Mouse (Mus musculus): ENCODE measurements at regions not wholly inside any gene's neighbourhood (a gene's known extent, or its start where the extent isn't known, plus 50 kb on each side); places are given as distances from the start of the nearest gene placed in this dataset.
A peak's percentile ranks its signal among the peaks of the same experiment; 100 is the strongest.
"Not testable (repeated sequence)": the region's sequence is repeated elsewhere in the genome, so short reads cannot be mapped to it uniquely, and the experiment has no call there.

DNA sequence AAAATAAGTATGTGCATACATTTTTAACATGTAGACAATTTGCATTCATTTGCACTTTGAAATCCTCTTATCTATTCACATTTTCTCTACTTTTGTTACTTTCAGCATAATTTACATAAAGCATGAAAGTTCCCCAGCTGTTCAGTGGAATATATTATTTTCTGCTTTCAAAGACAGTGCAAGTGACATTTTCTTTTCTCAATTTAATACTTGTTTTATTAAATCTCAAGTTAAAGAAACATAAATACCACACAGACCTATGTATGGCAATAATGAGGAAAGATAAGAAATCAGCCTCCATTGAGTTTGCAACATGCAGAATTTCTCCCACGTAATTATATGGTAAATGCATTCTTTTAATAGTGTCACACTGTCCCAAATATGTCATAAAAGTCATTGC lies 1168.1 kb upstream of the Gje1 start:
- DNase-seq (ENCODE audit: low spot score in 2 of 2), result no peak

DNA sequence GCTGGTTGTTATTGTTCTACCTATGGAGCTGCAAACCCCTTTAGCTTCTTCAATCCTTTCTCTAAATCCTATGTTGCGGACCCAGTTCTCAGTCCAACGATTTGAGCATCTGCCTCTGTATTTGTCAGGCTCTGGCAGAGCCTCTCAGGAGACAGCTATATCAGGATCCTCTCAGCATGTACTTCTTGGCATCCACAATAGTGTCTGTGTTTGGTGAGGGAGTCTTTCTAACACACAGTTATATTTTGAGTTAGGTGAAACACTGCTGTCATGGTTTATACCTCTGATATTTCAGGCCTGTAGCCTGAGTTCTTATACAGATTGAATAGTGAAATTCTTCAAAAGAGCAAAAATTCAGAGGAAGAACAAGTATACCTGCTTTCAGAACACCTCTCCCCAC lies 1150.0 kb upstream of the Gje1 start:
- peak in 1 of 2 experiments; percentile 6 for DNase-seq (ENCODE audit: low spot score in 2 of 2)

GRCm38 (mm10) chr10:15866931-15867330 lies 1148.9 kb upstream of the Gje1 start:
- no peak for DNase-seq (ENCODE audit: low spot score in 2 of 2)

DNA sequence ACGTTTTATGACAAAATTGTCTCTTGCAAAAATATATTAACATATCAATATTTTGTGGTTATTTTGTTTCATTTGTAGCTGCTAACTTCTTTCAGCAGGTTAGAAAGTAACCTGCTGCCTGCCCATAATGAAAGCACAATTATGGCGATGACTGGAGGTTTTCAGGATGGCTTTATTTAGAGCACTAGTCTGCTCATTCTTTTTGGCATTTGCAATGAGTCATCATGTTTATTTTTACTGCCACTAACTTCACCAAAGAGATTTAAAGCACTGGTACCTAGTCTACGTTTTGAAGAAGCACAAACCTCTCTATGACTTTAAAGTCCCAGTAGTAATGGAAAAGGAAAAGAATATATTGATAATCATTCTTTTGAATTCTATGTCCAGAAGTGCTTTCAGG lies 1123.4 kb upstream of the Gje1 start:
- no peak for DNase-seq (ENCODE audit: low spot score in 2 of 2)

- DNase-seq (ENCODE audit: low spot score in 2 of 2), result no peak
These were observed 1114.3 kb upstream of the Gje1 start for GRCm38 (mm10) chr10:15832338-15832737.

DNA sequence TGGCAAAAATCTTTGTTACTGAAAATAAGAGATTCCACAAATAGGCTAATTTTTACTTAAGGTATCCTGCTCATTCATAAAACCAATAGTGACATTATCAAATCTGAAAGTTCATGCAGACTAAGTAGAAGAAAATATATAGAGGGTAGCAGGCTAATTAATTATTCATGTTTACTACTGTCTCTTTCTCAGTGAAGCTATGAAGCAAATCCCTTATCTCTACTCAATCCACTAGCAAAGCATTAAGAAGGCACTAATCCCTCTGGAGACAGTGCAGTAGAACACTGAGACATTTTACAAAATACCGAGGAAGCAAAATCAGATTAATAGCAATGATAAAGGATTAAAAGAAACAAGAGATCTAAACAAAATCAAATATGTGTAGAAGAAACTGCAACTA lies 1107.4 kb upstream of the Gje1 start:
- DNase-seq (ENCODE audit: low spot score in 2 of 2), result no peak

DNA sequence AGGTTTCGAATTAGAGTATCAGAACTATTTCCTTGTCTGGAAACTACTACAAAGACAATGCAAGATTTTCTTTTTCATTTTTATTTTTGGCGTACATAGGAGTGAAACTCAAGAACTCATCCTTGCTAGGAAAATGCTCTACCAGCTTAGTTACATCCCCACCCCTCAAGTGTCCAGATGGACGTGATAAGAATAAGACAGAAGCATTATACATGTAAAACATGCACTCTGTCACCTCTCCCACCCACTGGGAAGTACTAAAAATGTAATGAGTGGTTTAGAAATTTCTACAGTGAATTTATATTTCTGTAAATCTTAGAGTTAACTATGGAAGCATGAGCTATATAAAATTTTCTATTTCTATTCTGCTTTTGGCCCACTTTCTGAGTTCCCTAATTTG lies 1089.3 kb upstream of the Gje1 start:
- DNase-seq (ENCODE audit: low spot score in 2 of 2), result peak in 1 of 2 experiments; percentile 9

GRCm38 (mm10) chr10:15805791-15806190 lies 1087.8 kb upstream of the Gje1 start:
- DNase-seq (ENCODE audit: low spot score in 2 of 2), result no peak

- not testable (repeated sequence) for DNase-seq (ENCODE audit: low spot score in 2 of 2)
These were observed 1075.2 kb upstream of the Gje1 start for GRCm38 (mm10) chr10:15793185-15793584.

DNA sequence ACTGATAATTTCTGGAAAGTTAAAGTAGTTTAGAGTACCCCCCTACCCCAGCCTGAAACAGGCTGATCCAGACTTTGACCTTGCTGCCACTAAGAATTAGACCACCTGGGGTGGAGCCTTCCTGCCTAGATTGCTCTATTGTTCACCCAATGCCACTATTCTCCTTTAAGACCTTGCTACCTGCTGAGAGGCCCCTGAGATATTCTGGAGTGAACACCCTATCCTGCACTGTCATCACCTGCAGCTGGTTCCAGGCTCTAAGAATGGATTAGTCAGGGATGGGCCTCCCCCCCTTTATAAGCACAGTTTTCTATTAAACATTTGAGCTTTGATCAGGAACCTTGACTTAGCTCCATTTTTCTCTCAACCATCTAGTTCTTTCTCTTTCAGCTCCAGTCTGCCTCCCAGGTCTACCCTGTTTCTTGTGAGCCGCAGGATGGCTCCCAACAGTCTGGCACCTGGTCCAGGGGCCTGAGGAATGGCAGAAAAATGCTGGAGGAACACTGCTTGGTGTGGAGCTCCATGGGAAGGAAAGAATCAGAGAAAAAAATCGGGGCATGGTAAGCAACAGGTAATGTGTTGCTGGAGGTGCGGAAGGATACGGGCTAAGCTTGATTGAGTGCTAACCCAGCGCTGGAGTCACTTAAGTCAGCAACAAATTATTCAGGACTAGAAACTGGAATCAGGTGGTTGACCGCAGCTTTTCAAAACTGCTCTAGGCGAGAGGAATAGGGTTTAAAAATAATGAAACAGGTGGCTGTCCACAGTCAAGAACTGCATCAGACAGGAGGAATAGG lies 1073.7 kb upstream of the Gje1 start:
- no peak for DNase-seq (ENCODE audit: low spot score in 2 of 2)

DNA sequence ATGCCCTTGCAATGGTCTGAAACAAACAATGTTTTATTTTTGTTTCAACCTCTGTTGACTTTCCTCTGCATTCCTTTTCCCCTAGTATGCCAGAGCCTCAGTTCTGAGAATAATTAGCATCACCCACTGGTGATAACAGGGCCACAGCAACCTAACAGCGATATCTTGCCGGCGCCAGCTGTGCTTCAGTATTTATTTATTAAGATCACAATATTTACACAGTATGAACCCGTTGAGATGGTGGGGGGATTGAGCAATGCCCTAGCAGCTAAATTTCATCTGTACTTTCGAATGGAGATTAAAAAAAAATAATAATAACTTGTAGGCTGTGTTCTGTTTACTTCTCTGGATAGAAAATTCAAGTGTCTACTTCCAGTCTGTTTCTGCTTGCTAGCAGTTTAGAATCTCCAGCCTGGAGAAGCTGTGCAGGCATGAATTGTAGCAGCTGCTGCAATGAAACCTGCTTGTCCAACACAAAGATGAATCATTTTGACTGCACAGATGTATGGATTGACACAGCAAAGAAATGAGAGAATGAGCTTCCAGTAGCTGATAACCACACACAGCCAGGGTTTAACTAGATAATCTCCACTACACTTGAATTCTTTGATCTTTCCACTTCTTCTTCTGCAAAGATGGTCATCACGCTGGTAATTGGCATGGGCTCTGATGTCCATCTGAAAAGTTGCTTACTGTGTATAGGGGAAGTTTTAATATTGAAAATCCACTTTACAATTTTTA lies 1042.1 kb upstream of the Gje1 start:
- no peak for DNase-seq (ENCODE audit: low spot score in 2 of 2)

DNA sequence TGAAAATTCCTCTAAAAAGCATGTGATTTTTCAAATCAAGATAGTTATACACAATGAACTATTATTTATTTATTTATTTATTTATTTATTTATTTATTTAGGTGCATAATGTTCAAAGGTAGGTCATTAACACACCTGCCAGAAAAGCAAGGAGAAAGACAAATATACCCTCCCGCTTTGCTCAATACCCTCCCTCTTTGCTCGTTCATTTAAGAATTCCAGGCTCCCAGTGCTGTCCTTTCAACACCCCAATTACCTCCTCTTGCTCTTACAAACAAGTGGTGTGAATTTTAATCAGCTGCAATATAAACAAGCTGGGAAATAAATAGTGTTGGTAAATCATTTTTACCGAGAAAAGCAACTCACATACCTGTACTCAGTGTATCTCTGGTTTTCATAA lies 1041.6 kb upstream of the Gje1 start:
- no peak for DNase-seq (ENCODE audit: low spot score in 2 of 2)

DNA sequence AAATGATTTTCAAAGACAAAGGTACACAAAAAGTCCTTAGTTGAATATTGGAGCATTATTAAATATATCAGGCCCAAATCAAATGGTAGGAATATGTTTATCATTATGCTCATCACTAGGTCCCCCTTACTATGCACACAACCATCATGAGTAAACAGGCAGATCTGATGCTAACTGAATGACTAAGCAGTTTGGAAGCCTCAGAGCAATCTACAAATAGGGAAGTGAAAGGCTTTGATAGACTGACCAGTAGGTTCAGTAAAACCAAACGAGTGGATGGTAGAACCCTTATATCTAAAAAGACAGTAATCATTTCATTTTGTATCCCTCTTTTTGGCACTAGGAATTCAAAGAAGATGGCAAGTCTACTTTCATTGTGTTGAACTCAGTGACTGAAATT lies 1039.5 kb upstream of the Gje1 start:
- DNase-seq (ENCODE audit: low spot score in 2 of 2), result no peak

- DNase-seq (ENCODE audit: low spot score in 2 of 2), result no peak
These were observed 1028.9 kb upstream of the Gje1 start for GRCm38 (mm10) chr10:15746866-15747265.

GRCm38 (mm10) chr10:15738630-15739029 lies 1020.6 kb upstream of the Gje1 start:
- no peak for DNase-seq (ENCODE audit: low spot score in 2 of 2)

DNA sequence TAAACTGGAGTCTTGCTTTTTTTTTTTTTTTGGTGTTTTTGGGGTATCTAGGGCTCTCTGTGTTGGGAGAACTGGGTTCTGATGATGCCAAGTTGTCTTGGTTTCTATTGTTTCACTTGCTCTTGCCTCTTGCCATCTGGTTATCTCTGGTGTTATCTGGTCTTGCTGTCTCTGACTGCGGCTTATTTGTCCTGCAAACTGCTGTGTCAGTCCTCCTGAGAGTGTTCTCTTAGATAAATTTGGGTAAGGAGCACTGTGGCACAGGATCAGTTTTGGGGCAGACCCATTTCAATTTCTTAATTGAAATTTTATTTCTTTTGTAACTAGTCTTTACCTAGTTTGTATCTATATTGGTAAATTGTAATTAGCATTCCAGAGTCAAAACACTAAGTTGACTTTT lies 1013.3 kb upstream of the Gje1 start:
- DNase-seq (ENCODE audit: low spot score in 2 of 2), result no peak

GRCm38 (mm10) chr10:15697946-15698345 lies 979.9 kb upstream of the Gje1 start:
- DNase-seq (ENCODE audit: low spot score in 2 of 2), result no peak

DNA sequence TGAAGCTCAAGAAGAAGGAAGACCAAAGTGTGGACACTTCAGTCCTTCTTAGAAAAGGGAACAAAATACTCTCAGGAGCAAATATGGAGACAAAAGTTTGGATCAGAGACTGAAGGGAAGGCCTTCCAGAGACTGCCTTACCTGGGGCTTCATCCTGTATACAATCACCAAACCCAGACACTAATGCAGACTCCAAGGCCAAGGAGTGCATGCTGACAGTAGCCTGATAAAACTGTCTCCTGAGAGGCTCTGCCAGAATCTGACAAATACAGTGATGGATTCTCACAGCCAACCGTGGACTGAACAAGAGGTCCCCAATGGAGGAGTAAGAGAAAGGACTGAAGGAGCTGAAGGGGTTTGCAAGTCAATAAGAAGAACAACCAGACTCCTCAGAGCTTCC lies 979.0 kb upstream of the Gje1 start:
- DNase-seq (ENCODE audit: low spot score in 2 of 2), result no peak

DNA sequence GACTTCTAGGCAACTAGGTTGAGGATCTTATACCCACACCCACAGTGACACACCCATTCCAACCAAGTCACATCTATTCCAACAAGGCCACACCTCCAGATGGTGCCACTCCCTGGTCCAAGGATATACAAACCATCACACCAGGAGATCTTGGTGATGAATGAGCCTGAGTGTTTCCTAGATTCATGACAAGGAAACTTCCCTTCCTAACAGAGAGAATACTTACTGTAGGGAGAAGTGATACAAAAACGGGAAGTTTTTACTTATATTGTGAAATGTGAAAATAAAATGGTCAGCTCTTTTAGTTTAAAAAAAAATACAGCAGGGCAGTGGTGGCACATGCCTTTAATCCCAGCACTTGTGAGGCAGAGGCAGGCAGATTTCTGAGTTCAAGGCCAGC lies 953.6 kb upstream of the Gje1 start:
- not testable (repeated sequence) for DNase-seq (ENCODE audit: low spot score in 2 of 2)

Measured in frontal cortex, postnatal 10 days (tissue).